Mouse (Mus musculus): ENCODE measurements around the gene Plin2.

GRCm38 (mm10) chr4:86699161-86699865 lies 29.5 kb upstream of the Plin2 start:
- TF ChIP-seq POLR2A (IDR thresholded peaks at IDR 0.05; ENCODE audit: extremely low read depth, insufficient read depth, low read length) (no peak), CTCF (IDR thresholded peaks at IDR 0.05; ENCODE audit: extremely low read depth, insufficient read depth, low read length) (no peak)

Measured in cortical plate, adult 2 months (tissue).